Mouse (Mus musculus): ENCODE data around the gene Stap2.

Gene Stap2

DNA sequence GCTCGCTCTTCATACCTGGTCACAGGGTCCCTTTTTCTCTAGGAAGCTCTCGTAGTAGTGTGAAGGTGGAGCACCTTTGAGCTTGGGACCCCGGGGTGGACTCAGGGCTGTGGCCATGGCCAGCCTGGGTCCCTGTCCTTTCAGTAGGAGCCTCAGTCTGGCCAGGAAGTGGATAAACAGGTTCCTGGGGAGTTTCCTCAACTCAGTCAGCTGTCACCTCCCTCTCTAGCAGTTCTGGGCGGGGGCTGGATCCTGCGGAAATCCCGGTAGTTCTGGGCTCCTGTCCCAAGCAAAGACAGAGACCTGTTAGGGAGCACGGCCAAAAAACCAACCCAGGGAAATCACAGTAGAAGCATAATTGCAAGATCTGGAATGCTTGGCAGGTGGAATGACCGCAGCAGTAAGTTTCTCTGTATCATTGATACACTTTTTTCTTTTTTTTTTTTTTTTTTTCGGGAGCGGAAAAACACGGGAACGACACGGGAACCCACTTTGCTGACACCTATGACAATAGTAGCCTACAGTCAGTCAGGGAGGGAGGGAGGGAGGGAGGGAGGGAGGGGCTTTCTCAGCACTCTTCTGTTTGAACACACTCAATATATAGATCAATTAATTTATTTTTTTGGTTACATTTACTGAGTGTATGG lies at the start of gene Stap2, which contains the start of gene Mpnd:
Gene Stap2 (minus strand): TSS at position 170 of the 647 bp plus-strand sequence.
Gene Mpnd (plus strand): TSS at position 297 of the 647 bp plus-strand sequence.
- peak; percentile 81 for DNase-seq

DNA sequence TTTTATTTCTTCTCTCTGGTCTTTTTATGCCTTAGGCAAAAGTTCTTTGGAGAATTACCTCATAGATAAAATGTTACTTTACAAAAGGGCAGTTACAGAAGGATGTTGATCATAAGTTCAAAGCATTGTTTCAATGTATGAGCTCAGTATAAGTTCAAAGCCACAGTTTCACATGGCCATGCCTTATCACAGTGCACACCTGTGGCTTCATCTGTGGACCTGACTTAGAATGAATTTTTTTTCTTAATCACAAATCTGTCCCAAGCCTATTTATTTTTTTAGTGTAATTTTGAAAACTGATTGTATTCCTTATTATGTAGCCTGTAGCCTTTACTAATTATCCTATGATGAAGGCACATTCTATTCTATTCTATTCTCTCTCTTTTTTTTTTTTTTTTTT lies 49.6 kb upstream of the Stap2 start:
- no peak for DNase-seq

DNA sequence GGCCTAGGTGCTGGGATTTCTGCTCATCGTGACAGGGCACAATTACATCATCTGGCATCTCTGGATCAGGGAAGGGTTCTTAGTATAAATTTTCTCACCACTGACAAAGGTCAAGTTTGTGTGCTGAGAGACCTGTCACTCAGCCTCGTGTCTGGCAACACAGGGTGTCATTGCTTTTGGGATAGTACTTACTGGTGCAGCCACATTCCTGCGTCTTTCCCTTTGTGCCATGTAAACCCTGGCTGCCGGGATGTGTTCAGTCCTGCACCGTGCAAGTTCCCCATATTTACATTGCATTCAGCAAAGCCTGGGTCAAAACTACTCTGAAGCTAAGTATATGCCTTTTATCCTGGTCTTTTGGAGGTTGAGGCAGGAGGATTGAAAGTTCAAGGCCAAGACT lies 46.0 kb upstream of the Stap2 start:
- DNase-seq = no peak

DNA sequence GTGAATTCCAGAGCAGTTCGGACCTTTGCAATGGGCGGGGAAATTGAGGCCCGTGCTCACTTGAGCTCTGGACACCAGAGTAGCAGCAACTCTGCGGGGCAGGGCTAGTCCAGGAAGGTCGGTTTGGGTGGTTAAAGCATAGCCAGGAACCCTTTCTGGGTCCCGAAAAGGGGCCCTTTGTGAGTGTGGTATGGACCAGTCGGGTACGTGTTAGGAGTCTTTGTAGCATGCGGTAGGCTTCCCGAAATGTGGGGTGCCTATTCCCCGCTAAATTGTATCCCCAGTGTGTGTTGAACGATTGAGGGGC lies 35.4 kb upstream of the Stap2 start:
- DNase-seq = no peak

DNA sequence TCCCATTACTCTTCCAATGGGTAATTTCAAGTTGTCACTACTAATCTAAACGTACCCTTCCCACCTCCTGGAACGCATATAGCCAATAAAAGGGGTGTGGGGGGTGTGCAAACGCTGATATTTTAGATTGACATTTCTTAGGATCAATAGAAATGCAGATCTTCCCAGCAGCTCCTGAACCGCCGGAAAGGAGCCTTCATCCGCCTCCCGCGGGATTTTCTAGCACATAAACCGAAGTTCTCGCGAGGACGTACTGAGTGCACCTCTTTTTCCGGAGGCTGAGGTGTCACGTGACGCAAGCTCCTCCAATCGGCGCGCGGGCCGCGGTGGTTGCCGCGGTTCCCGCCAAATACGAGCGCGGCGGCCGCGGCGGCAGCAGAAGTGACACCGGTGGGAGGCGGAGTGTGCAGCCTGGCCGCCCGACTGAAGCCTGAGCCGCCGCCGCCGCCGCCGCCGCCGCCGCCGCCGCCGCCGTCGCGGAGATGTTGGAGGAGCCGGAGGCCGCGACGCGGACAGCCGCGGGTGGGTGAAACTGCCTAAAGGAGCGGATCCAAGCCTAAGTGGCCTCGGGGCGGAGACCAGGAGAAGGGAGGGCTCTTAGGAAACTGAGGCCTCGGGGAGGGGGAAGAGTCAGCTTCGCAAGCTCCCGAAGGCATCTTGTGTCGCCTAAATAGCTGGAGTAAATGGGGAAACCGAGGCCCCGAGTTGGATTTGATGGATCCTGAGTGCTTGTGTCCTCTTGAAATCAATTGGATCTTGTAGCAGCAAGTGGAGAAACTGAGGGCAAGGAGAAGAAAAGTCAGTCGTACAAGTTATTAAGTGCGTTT lies 34.9 kb upstream of the Stap2 start, which contains the start of gene Chaf1a:
Gene Chaf1a (plus strand): TSS at position 410 of the 827 bp plus-strand sequence.
- peak; percentile 98 for DNase-seq

DNA sequence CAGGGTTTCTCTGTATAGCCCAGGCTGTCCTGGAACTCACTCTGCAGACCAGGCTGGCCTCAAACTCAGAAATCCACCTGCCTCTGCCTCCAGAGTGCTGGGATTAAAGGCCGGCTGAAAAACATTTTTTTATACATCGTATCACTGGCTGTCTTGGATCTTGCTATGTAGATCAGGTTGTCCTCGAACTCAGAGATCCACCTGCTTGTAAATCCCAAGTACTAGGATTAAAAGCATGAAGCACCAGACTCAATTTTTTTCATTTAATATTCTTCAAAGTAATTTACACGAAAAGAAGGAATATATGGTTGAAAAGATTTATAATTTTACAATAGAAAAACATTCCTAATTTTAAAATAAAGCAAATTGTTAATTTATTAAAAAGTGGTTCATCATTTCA lies 34.0 kb upstream of the Stap2 start:
- DNase-seq = peak; percentile 20

DNA sequence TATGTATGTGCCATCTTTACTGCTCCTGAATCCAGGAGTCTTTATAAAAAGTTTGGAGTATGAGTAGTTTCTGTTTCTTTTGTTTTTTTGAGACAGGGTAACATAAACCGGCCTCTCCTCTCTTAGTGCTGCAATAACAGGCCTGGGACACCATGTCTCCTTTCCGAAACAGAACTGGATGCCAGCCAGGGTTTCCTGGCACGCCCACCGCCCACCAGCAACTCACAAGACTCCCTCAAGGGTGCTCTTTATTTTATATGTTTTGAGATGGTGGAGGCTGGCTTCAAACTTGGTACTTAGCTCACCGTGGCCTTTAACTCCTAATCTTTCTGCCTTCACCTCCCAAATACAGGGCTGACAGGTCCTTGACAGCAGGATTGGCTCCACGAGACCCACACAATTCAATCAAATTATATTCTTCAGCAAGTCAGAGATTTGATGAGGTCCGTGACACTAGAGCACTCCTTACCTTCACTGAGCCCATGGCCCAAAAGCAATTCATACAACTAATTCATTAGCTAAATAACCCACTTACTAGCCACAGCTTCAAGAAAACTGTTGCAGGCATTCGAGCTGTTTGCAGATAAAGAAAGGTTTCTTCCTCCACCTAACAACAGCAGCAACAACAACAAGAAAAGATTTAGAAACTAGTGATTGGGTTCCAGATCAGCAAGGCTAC lies 33.3 kb upstream of the Stap2 start:
- peak; percentile 66 for DNase-seq

DNA sequence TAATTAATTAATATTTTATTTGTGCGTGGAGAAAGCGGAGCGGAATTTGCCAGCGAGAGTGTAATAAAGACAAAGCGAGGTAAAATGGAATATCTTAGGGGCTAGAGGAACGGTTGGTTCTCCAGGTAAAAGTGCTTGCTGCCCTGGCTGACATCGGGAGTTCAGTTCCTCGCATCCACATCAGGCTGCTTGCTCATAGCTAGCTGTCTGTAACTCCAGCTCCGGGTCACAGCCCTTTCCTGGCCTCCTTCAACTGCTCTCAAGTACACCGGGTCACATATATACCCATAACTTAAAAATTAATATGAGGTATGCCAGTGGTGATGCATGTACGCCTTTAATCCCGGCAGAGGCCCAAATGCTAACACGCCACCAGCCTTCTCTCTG lies 31.5 kb upstream of the Stap2 start:
- no peak for DNase-seq

DNA sequence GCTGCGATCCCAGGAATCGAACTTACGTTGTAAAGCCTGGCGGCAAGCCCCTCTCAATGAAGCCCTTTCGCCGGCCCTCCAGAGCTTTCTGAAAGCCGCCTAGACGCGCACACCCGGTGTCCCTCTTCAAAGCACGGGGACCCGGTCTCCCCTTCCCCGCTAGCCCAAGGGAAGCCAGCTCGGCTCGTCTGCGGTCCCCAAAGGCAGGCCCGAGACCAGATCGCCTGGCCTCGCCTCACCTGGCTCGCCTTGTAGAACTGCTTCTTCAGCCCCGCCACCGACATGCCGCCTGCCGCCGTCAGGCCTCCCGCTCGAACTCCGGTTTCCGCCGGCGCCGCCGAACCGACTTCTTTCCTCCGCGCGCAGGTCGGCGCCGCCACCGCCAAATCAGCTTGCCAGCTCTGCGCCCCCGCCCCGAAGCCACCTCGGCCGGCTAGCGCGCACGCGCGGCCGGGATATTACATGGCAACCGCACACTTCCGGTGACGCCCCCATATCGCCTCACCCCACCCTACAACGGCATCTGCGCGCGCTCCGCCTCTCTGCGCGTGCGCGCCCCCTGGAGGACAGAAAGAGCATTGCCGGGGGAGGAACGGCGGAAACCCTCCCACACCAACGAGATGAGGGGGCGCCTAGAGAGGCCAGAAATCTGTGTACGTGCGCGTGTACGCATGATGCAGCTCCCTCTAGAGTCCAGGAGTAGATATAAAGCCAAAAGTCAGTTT lies 31.0 kb upstream of the Stap2 start, which contains the start of gene Sh3gl1:
Gene Sh3gl1 (minus strand): TSS at position 460 of the 725 bp plus-strand sequence.
- DNase-seq = peak; percentile 99

DNA sequence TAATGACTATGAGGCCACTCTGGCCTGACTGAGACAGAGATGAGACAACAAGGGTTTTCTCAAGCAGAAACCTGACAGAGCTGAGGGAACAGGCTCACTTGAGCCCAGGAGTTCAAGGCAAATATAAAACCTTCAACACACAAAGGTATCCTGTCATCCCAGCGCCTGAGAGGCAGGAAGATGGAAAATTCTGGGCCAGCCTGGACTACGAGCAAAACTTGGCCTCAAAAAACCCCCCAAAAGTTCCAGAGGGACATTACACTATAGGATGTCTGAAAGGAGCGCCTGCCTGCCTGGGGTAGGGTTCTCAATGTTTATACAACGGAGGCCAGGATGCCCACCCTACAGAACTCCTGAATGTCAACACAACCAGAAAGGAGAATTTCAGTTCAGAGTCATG lies 29.8 kb upstream of the Stap2 start:
- DNase-seq = peak; percentile 28

DNA sequence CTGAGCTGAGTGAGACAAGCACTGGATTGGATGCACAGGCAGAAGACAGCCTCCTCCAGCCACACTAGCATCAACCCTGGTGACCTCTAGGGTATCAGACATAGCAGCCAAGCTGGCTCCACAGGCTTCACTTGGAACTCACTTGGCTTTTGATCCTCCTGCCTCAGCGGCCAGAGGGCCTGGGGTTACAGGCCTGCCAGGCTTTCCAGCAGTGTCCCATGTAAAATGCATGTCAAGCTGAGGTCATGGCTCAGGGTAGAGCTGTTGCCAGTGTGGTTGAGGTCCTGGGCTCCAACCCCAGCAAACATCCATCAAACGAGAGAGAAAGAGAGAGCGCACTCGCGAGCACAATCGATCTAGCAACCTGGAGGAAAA lies 29.3 kb upstream of the Stap2 start:
- DNase-seq = peak; percentile 41

DNA sequence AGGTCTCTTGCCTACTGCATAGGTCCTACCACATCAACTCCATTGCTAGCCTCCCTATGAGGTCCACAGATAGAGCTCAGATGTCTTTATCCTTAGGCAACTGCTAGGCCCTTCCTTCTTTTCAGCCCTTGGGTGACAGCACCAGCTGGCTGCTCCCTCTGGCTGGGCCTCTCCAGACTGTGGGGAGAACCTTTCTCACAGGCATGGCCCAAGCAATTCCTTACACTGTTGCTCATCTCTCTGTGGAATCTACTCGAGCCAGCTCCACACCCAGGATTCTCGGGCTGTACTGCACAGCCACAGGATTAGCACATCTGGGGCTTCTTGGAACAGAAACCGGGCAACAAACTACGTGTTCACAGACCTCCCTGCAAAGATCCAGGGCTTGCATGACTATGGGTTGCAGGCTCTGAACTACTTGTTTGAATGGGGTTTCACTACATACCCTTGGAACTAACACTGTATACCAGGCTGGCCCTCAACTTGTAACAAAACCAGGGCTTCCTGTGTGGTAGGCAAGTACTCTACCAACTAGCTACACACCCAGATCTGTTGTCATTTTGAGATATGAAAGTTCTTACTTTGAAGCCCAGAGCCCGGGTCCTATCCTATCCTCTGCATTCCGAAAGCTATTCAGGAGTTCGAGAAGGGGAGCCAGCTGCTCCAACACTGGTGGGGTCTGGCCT lies 28.8 kb upstream of the Stap2 start:
- peak; percentile 43 for DNase-seq

DNA sequence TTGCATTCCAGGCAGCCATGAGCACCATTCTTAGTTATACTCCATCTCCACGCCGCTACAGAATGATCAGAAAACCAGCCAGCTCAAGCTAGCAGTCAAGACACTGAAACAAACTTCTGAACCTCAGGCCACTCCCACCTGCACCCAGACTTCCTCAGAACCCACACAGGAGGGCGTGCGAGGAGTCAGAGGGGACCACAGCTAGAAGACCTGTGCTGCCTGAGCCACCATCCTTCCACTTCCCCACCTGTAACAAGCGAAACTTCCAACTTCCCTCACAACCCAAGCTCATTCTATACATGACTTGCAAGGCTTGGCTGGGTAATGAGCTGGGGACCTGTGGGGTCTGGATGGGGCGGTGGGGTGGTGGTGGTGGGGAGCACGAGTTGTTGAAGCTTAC lies 27.4 kb upstream of the Stap2 start:
- peak; percentile 23 for DNase-seq

DNA sequence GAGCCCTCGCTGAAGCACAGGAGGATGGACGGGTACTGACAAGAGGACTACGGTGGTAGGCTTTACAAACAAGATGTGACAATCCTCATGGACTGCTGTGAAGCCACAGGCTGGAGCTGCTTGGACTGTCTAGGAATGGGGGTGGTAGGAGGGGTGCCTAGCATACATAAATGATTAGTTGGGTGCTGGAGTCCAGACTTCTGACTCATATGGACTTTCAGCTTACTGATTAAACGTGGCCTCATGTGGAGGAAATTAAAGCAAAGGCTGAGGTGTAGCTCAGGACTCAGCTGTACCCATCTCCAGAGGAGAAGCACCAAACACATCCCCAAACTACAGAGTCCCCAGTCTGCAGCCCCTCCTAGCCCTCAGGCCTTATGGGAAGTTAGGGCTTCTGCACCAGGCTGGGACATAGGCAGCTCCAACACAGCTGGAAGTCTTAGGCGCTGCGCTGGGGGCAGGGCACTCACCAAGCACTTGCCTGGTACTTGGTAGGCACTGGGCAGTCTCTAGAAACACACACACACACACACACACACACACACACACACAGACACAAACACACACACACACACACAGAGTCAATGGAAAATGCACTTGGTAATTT lies 26.8 kb upstream of the Stap2 start:
- DNase-seq = peak; percentile 42

DNA sequence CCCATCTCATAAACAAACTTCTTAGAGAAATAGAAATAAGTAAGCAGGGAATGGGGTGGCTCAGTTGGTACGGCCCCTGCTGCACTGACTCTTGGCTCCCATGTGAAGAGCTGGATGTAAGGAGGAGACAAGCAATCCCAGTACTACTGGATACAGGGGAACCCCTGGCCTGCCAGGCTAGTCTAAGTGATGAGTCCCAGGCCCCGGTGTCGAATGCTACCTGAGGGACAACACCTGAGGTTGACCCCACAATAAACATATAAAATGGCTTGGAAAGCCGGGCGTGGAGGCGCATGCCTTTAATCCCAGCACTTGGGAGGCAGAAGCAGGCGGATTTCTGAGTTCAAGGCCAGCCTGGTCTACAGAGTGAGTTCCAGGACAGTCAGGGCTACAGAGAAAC lies 26.0 kb upstream of the Stap2 start:
- peak; percentile 46 for DNase-seq

DNA sequence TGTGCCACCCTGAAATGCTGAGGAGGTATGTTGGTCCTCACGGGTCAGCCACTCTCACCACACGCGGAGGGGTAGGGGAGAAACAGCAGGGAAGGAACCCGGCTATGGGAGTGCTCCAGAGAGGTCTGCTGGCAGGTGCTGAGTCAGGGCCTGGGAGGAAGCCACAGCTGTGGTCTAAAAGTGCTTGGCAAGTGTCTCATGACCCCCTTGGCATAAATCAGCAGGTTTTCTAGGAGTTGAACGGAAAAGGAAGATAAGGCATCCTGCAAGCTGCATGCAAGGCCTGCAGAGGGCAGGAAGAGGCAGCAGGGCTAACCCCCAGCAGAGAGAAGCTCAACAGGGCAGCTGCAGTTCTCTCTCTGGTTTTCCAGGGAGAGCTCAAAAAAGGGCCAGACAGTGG lies 25.5 kb upstream of the Stap2 start:
- DNase-seq = peak; percentile 60

DNA sequence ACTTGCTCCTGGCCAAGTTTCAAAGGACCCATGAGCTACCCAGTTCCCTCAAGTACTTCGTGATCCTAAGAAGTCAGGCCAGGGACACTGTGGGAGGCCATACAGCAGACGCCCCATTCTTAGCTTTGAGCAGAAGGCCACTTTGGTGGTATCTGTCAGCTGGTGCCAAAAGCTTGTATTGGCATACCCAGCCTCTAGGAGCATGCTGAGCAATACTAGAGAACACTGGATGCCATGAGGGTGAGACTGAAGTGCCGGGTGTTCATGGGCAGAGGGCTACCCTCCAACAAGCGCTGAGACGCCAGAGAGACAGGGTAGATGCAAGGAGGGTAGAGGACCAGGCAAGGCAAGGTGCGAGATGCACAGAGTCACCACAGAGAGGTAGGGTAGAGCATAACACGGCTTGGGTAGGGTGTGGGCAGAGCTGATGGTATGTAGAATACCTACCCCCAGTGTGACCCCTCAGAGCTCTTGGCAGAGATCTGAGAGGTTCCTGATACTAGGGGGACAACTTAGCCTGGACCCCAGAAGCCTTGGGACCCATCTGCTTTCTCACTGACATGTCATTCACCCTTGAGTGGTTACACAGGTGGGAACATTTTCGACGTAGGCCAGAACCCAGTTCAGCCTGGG lies 25.0 kb upstream of the Stap2 start:
- peak; percentile 64 for DNase-seq

DNA sequence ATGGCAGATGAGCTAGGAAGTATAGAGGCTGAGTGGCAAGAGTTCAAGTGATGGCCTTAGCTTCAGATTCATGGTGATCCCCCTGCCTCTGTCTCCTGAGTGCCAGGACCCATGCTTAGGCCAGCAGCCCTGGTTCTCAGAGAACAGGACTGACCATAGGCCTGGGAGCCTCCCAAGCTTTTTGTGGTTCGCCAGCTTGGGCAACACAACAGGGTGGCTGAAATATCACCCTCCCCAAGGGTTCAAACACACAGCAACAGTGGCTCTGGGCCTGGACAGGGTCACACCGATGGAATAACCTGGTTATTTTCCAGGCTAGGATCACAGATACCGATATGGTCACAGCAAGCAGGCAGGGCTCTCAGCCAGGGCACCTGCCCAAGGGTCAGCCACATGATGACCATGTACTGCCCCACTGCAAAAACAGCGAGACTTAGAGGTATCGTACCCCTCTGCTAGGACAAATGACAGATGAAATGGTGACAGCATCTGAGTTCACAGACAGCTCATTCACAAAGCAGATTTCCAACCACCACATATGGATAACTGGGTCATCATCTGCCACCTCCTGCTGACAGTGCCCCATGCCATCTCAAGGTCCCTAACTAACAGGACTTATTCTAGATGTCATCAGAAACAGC lies 22.5 kb upstream of the Stap2 start:
- DNase-seq = peak; percentile 80

DNA sequence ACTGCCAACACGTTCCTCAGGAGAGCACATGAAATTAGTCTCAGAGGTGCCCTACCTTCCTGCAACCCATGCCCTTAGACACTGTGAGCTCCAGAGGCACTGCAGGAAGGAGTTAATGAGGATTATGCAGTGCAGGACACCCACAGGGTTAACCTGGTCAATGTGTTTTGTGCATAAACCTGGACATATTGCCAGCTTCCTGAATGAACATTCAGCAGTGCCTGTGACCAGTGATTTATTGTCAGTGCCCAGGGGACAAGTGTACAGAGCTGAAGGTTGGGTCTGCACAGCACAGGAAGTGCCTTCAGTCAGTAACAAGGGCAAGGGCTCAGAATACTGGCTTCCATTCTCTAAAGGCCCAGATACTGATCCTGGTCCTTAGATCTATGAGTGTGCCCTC lies 21.5 kb upstream of the Stap2 start:
- DNase-seq = peak; percentile 40

DNA sequence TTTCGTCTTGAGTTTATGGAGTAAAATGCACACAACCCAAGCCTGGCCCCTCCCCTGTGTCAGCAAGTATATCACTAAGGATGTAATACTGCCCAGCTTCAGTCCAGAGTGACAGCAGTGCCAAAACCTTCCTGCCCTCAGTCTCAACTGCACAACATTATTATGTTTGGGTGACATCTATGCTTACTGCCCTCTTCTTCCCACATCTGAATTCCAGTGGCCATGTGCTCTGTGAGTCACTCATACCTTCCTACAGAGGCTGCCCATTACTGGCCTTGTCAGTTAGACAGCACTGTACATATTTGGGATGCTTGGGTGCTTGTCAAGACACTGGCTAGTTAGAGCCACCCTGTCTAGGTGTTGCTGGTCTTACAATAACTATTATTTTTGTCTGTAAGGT lies 20.9 kb upstream of the Stap2 start:
- peak; percentile 27 for DNase-seq

DNA sequence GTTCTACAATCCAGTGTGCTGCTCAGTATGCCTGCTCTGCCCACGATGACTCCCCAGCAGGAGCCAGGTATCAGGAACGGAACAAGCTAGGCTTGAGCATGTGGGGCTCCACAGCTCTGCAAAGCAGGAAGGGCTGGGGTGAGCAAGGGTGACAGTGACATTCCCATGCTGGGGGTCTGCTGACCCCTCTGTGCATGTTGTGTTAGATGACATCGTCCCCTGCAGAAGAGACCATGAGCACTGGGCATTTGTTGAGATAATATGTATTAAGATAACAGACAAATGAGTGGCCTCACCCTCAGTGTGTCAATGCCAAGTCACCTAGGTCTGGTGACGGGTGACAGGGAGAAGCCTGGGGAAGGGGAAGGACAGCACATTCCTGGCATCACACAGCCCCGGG lies 19.5 kb upstream of the Stap2 start:
- DNase-seq = peak; percentile 36
